Mouse (Mus musculus) CD4-positive, CD25-positive, alpha-beta regulatory T cell (primary cell): ENCODE data around the gene Defb38. TPM values are rescaled to one million over a fixed set of nuclear protein-coding genes. Genes with fewer than 3 reads are reported as not detected.

Experiments used
- polyA plus RNA-seq: library from polyadenylated mRNA; unstranded; fragments of 100-300 nt; shearing (Covaris generic); gene quantifications from one replicate; pipeline ENCODE4 v1.2.1, GENCODE M21; 2017

The Defb38 gene
- not detected for polyA plus RNA-seq

DNA sequence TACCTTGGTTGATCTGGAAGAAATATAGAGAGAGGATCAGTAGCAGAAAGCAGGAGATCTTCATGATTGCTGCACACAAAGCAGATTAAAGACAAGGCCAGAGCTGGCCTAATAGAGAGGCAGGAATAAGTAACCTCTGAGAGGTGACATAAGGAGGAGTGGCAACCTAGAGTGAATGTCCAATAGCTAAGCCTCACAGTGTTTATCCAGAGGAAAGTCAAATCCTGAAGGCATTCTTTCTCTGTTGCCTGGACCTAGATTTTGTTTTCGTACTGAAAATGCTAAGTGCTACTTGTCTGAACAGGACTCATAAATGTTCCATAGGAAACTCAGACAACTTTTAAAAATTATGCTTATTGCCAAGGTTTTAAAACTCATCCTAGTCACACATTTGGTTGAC, at the start of gene Defb38:
Defb38 (minus strand) TSS at position 101 of the 400 bp plus-strand sequence.

DNA sequence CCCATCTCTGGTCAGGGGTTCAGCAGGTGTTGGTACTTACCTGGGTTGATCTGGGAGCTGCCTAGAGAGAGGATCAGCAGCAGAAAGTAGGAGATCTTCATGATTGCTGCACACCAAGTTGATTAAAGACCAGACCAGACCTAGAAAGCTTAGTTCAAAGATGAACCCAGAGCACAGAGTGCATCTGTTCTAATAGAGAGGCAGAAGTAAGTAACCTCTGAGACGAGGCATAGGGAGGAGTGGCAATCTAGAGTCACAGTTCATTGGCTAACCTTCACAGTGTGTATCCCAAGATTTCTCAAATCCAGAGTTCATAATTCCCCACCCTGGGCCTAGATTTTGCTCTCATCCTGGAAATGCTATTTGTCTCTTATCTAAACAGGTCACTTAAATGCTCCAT, 38.3 kb upstream of the Defb38 start, which contains the start of gene Defb39:
Defb39 (minus strand) TSS at position 101 of the 400 bp plus-strand sequence.

Other genes starting within 250 kb of the Defb38 start
- gene Defb40, start 48.3 kb downstream of the Defb38 start, polyA plus RNA-seq, result not detected
- gene Defb37, start 35.5 kb downstream of the Defb38 start, polyA plus RNA-seq, result not detected
- not detected for gene Defb39, start 38.2 kb upstream of the Defb38 start, polyA plus RNA-seq
- gene Defb12, start 88.3 kb upstream of the Defb38 start, polyA plus RNA-seq, result not detected
- gene Defb34, start 97.2 kb upstream of the Defb38 start, polyA plus RNA-seq, result not detected
- gene Gm45826, start 114.2 kb upstream of the Defb38 start, polyA plus RNA-seq, result not detected
- not detected for gene Defb14, start 167.8 kb upstream of the Defb38 start, polyA plus RNA-seq
- gene Defb4, start 172.1 kb upstream of the Defb38 start, polyA plus RNA-seq, result not detected
- gene Defb6, start 198.9 kb upstream of the Defb38 start, polyA plus RNA-seq, result not detected
- not detected for gene Defb46, start 213.3 kb upstream of the Defb38 start, polyA plus RNA-seq
- gene Defb5, start 221.0 kb upstream of the Defb38 start, polyA plus RNA-seq, result not detected